Mouse (Mus musculus) E14TG2a.4 (cell line): Measurements from ENCODE around the gene Uba52.

Source experiments
- H3K27me3 ChIP-seq: 2 replicates; pipeline ENCODE4 v1.6.1; 2014; ENCODE audit warnings: low read length, control low read depth; ENCODE audit not compliant: insufficient read depth
- H3K36me3 ChIP-seq: 2 replicates; pipeline ENCODE4 v1.6.1; 2014; ENCODE audit warnings: low read length, control low read depth; ENCODE audit not compliant: insufficient read depth
- H3K4me1 ChIP-seq: replicated peaks from 2 replicates; pipeline ENCODE4 v1.6.1; 2014; ENCODE audit warnings: low read depth, low read length, control low read depth
- H3K4me3 ChIP-seq: replicated peaks from 2 replicates; pipeline ENCODE4 v1.5.1; 2014; ENCODE audit warnings: mild to moderate bottlenecking, low read length
- H3K9me3 ChIP-seq: 2 replicates; pipeline ENCODE4 v1.6.1; 2014; ENCODE audit warnings: low read length, control low read depth
- CTCF ChIP-seq: conservative IDR thresholded peaks from 2 replicates; pipeline ENCODE4 v1.5.1; 2014; ENCODE audit warnings: low read length
- NANOG ChIP-seq: IDR thresholded peaks from 2 replicates; pipeline ENCODE4 v1.6.1; 2014; ENCODE audit warnings: borderline replicate concordance, low read length, mixed read lengths
- POU5F1 ChIP-seq: IDR thresholded peaks from 2 replicates; pipeline ENCODE4 v1.6.1; 2014; ENCODE audit warnings: low read length, borderline replicate concordance

Uba52 gene

GRCm38 (mm10) chr8:70538024-70538579 is 27.5 kb upstream of the Uba52 start:
- Histone ChIP-seq H3K36me3 (peaks cover 59% of the 10 kb centered on the region), H3K4me3 (peak overlapping the region; percentile 98), H3K9me3 (no peaks in the 10 kb centered on the region), H3K4me1 (peaks cover 45% of the 10 kb centered on the region), H3K27me3 (no peaks in the 10 kb centered on the region)
- TF ChIP-seq POU5F1, result no peak
- TF ChIP-seq NANOG, result no peak
- no peak for TF ChIP-seq CTCF

GRCm38 (mm10) chr8:70535701-70536100 is 25.1 kb upstream of the Uba52 start:
- peaks cover 68% of the 10 kb centered on the region for H3K36me3 ChIP-seq
- no peak for TF ChIP-seq CTCF
- TF ChIP-seq NANOG, result no peak
- H3K4me1 ChIP-seq, result peaks cover 40% of the 10 kb centered on the region
- no peaks in the 10 kb centered on the region for H3K27me3 ChIP-seq
- H3K9me3 ChIP-seq, result no peaks in the 10 kb centered on the region
- H3K4me3 ChIP-seq, result no peak overlapping the region

DNA sequence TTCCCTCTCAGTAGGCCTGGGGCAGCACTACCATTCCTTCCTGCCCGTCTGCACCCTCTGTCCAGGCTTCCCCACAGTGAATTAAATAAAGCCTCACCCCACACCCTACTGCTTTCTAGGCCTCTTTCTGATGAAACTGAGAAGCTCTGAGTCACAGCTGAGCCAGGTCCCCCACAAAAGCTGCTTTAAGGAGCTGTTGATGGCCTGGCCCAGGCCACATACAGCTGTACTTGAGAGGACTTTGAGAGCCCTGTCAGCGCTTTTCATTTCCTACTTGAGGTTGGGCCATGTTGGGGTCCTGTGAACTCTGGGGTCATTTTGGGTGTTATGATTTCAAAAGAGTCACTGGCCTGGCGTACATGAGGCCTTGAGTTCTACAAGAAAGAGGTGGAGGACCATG is 24.6 kb upstream of the Uba52 start:
- peaks cover 38% of the 10 kb centered on the region for H3K4me1 ChIP-seq
- no peaks in the 10 kb centered on the region for H3K27me3 ChIP-seq
- no peak overlapping the region for H3K4me3 ChIP-seq
- no peak for TF ChIP-seq NANOG
- TF ChIP-seq POU5F1, result no peak
- TF ChIP-seq CTCF, result no peak
- H3K9me3 ChIP-seq, result no peaks in the 10 kb centered on the region
- peaks cover 73% of the 10 kb centered on the region for H3K36me3 ChIP-seq

- peaks cover 82% of the 10 kb centered on the region for H3K36me3 ChIP-seq
- no peaks in the 10 kb centered on the region for H3K27me3 ChIP-seq
- no peaks in the 10 kb centered on the region for H3K9me3 ChIP-seq
- TF ChIP-seq CTCF (no peak), NANOG (no peak), POU5F1 (no peak)
- H3K4me1 ChIP-seq, result peaks cover 44% of the 10 kb centered on the region
- no peak overlapping the region for H3K4me3 ChIP-seq
Observed at GRCm38 (mm10) chr8:70534281-70534680, 23.7 kb upstream of the Uba52 start.

DNA sequence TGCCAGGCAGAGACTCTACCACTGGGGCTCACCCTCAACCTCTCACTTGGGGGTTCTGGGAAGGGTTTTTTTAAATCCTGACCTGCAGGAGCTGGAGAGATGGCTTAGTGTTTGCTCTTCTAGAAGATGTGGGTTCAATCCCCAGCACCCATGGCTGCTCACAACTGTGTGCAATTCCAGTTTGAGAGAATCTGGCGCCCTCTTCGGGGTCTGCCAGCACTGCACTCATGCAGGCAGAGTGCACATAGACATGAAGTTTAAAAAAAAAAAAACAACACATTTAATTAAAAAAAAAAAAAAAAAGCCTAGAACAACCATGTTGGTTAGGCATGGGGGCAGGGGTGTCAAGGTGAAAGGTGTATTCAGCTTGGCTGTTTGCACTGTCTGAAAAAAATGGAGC is 19.7 kb upstream of the Uba52 start:
- no peak overlapping the region for H3K4me3 ChIP-seq
- peaks cover 59% of the 10 kb centered on the region for H3K4me1 ChIP-seq
- H3K36me3 ChIP-seq, result peaks cover 63% of the 10 kb centered on the region
- no peak for TF ChIP-seq CTCF
- no peak for TF ChIP-seq POU5F1
- no peak for TF ChIP-seq NANOG
- no peaks in the 10 kb centered on the region for H3K9me3 ChIP-seq
- no peaks in the 10 kb centered on the region for H3K27me3 ChIP-seq

DNA sequence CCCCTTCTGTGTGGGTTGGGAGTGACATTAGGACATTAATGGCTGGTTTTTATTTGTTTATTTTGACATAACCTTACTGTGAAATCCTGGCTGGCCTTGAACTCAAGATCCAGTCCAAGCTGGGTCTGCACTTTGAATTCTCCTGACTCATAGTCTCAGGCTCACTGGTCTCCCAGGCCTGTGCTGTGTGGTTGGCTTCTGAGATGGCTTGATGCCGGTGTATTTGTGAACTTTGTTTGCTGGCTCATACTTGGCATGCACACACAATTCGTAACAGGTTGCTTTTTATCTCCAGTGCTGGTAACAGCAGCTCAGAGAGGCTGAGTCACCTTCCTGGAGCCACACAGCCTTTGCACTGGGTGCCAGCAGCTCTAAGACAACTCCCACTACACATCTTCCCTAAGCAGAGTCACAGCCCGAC is 19.1 kb upstream of the Uba52 start:
- Histone ChIP-seq H3K4me3 (0 out of 2 replicates have a peak overlapping the region, but pooled peaks have one; percentile 23), H3K36me3 (peaks cover 58% of the 10 kb centered on the region), H3K4me1 (peaks cover 63% of the 10 kb centered on the region), H3K27me3 (no peaks in the 10 kb centered on the region), H3K9me3 (no peaks in the 10 kb centered on the region)
- TF ChIP-seq POU5F1 (no peak), CTCF (no peak), NANOG (no peak)

GRCm38 (mm10) chr8:70529299-70529698 is 18.7 kb upstream of the Uba52 start:
- Histone ChIP-seq H3K9me3 (no peaks in the 10 kb centered on the region), H3K4me1 (peaks cover 64% of the 10 kb centered on the region), H3K4me3 (peak overlapping the region; percentile 23; the same call in 1 of the 2 replicates), H3K27me3 (no peaks in the 10 kb centered on the region), H3K36me3 (peaks cover 53% of the 10 kb centered on the region)
- TF ChIP-seq NANOG (no peak), POU5F1 (no peak), CTCF (no peak)

GRCm38 (mm10) chr8:70528182-70528797 is 17.7 kb upstream of the Uba52 start:
- H3K4me1 ChIP-seq, result peaks cover 67% of the 10 kb centered on the region
- peaks cover 43% of the 10 kb centered on the region for H3K36me3 ChIP-seq
- H3K27me3 ChIP-seq, result no peaks in the 10 kb centered on the region
- TF ChIP-seq CTCF (no peak), POU5F1 (no peak), NANOG (no peak)
- no peaks in the 10 kb centered on the region for H3K9me3 ChIP-seq
- peak overlapping the region; percentile 84 for H3K4me3 ChIP-seq

GRCm38 (mm10) chr8:70527512-70528181 is 17.0 kb upstream of the Uba52 start, which contains the start of the genes Fkbp8 and Kxd1:
Gene Fkbp8 (plus strand): TSS chr8:70527724.
Gene Kxd1 (minus strand): TSS chr8:70527956.
- Histone ChIP-seq H3K9me3 (no peaks in the 10 kb centered on the region), H3K36me3 (peaks cover 37% of the 10 kb centered on the region), H3K4me1 (peaks cover 68% of the 10 kb centered on the region), H3K27me3 (no peaks in the 10 kb centered on the region), H3K4me3 (peak within 1 kb of the TSS; percentile 84)
- TF ChIP-seq NANOG (no peak), POU5F1 (no peak), CTCF (no peak)
